Mouse (Mus musculus): ENCODE data around the gene Rhox8.
"Not testable (repeated sequence)": the region's sequence is repeated elsewhere in the genome, so short reads cannot be mapped to it uniquely, and the experiment has no call there.

Gene Rhox8

GRCm38 (mm10) chrX:37878844-37879243, at the start of gene Rhox8:
TSS of gene Rhox8 (minus strand) at chrX:37878944.
- DNase-seq (ENCODE audit: low spot score), result peak; percentile 71

GRCm38 (mm10) chrX:37916311-37916710, 37.6 kb upstream of the Rhox8 start:
- DNase-seq (ENCODE audit: low spot score), result no peak

- DNase-seq (ENCODE audit: low spot score), result no peak
Measured at GRCm38 (mm10) chrX:37908581-37908980, 29.8 kb upstream of the Rhox8 start.

GRCm38 (mm10) chrX:37903727-37904126, 25.0 kb upstream of the Rhox8 start:
- peak; percentile 10 for DNase-seq (ENCODE audit: low spot score)

- DNase-seq (ENCODE audit: low spot score), result not testable (repeated sequence)
Measured at GRCm38 (mm10) chrX:37901670-37902069, 22.9 kb upstream of the Rhox8 start, which contains the start of gene Rhox9. TSS of gene Rhox9 (minus strand) at chrX:37901770.

- not testable (repeated sequence) for DNase-seq (ENCODE audit: low spot score)
Measured at GRCm38 (mm10) chrX:37897132-37897531, 18.4 kb upstream of the Rhox8 start, which contains the start of gene Rhox7b. TSS of gene Rhox7b (minus strand) at chrX:37897232.

GRCm38 (mm10) chrX:37871641-37872040, 7.1 kb downstream of the Rhox8 start:
- no peak for DNase-seq (ENCODE audit: low spot score)

- DNase-seq (ENCODE audit: low spot score), result not testable (repeated sequence)
Measured at GRCm38 (mm10) chrX:37831386-37831785, 47.4 kb downstream of the Rhox8 start, which contains the start of gene Rhox7a. TSS of gene Rhox7a (plus strand) at chrX:37831686.

GRCm38 (mm10) chrX:37826610-37827009, 52.1 kb downstream of the Rhox8 start, which contains the start of gene Rhox6:
TSS of gene Rhox6 (plus strand) at chrX:37826910.
- not testable (repeated sequence) for DNase-seq (ENCODE audit: low spot score)

All from testis, postnatal 14 days (tissue).